Mouse (Mus musculus): ENCODE results near the gene Usp15. TPM values are rescaled to one million over a fixed set of nuclear protein-coding genes. Genes with fewer than 3 reads are reported as not detected.
A peak's percentile ranks its signal among the peaks of the same experiment; 100 is the strongest.

Gene Usp15
- polyA plus RNA-seq, 1 experiment from 2014 or later = 72.1 TPM

DNA sequence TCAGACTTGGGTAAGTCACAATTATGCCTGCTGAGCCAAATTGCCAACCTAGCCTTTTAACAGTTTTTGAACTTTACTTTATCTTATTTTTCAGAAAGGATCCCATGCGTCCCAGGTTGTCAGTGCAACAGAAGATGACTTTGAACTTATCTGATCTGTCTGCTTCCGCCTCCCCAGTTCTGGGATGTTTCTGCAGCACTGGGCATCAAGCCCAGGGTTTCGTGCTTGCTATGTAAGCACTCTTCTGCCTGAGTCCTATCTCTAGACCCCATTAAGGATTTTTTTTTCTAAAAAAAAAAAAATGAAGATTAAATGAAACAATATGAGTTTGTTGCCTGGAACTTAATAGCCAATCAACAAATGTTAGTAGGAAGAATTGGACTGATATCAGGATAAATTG lies 2.3 kb upstream of the Usp15 start:
- Histone ChIP-seq H3K4me1 (peaks cover 15% of the 10 kb centered on the region), H3K27me3 (no peaks in the 10 kb centered on the region; the same call in 1 of the 2 replicates), H3K4me3 (replicated peaks) (no peak overlapping the region), H3K9me3 (replicated peaks) (no peaks in the 10 kb centered on the region), H3K36me3 (no peaks in the 10 kb centered on the region), H3K9ac (no peak overlapping the region), H3K27ac (no peak overlapping the region), H3K4me2 (no peak overlapping the region)
- no peak for ATAC-seq (replicated peaks; ENCODE audit: low FRiP score)
- WGBS = 77% methylated on average over 3 of the region's 3 CpGs

DNA sequence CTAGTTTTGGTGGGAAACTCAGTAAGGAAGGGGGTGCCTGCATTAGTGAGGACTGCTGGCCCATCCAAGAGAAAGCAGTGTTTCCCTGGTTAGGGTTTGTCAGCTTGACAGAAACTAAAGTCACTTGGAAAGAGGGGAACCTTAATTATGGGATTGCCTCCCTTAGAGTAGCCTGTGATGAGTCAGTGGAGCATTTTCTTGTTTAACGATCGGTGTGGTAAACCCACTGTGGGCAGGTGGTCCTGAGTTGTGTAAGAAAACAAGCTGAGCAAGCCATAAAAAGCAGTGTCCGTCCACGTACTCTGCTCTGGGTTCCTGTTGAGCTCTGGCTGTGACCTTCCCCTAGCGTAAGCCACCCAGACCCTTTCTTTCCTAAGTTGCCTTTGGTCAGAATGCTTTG lies 1.4 kb upstream of the Usp15 start:
- Histone ChIP-seq H3K4me1 (peaks cover 19% of the 10 kb centered on the region), H3K9me3 (replicated peaks) (no peaks in the 10 kb centered on the region), H3K36me3 (no peaks in the 10 kb centered on the region), H3K4me3 (replicated peaks) (no peak overlapping the region), H3K9ac (no peak overlapping the region), H3K27me3 (no peaks in the 10 kb centered on the region; the same call in 1 of the 2 replicates), H3K4me2 (no peak overlapping the region), H3K27ac (no peak overlapping the region)
- 73% methylated on average over 5 of the region's 5 CpGs for WGBS
- no peak for ATAC-seq (replicated peaks; ENCODE audit: low FRiP score)

DNA sequence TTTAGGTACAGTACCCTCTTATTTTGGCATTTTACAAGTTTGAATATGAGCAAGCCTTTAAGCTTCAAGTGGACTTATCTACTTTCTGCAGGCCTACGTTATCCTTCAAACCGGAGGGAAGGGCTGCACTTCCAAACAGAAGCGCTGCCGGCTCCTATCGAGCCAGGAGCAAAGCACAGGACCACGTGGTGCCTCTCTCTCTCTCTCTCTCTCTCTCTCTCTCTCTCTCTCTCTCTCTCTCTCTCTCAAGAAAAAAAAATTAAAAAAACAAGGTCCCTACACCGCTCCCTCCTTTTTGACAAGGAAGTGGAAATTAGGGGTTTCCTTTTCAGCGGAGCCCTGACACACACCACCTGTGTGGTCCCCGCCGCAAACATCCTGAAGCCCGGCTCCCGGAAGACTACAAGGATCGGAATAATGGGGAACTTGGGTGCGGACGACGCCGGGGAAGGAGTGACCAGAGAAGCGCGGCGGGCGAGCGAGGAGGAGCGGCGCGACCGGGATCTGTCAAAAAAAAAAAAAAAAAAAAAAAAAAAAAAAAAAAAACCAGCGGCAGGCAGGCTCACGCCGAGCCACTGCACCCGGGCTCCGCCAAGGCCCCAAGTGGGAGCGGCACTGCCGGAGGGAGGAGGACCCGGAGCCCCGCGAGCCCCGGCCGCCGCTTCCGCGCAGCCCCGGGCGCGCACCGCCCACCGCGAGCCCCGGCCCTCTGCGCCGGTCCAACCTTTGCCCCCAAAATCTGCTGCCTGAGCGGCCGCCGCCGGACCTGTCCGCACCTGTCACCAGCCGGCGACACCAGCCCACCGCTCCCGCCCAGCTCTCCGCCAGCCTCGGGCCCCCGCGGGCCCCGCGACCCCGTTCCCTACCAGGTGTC lies 597 bp downstream of the Usp15 start:
- H3K4me2 ChIP-seq = peak overlapping the region; percentile 70
- peaks cover 19% of the 10 kb centered on the region for H3K4me1 ChIP-seq
- ATAC-seq (replicated peaks; ENCODE audit: low FRiP score) = peak; percentile 82
- no peaks in the 10 kb centered on the region for H3K9me3 ChIP-seq (replicated peaks)
- H3K27ac ChIP-seq = peak overlapping the region; percentile 90
- WGBS = under 1% methylated on average over 60 of the region's 66 CpGs
- peak overlapping the region; percentile 72 for H3K4me3 ChIP-seq (replicated peaks)
- peak overlapping the region; percentile 71 for H3K9ac ChIP-seq
- H3K27me3 ChIP-seq = no peaks in the 10 kb centered on the region; the same call in 1 of the 2 replicates
- H3K36me3 ChIP-seq = no peaks in the 10 kb centered on the region

DNA sequence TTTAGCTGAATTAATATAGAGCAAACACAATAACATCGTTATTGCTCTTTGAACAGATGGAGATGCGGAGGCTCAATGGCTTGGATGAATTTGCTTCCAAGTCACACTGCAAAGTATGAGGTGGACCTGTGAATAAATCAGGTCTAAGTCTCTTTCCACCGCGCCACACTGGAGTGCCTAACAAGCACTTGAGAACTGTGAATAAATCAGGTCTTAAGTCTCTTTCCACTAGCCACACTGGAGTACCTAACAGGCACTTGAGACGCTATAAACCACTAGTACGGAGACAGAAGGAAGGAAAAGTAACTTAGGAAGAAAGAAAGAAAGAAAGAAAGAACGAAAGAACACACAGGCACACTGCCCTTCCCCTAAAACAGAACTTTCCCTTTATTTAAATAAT lies 1.3 kb downstream of the Usp15 start:
- no peaks in the 10 kb centered on the region; the same call in 1 of the 2 replicates for H3K27me3 ChIP-seq
- H3K9me3 ChIP-seq (replicated peaks) = no peaks in the 10 kb centered on the region
- no peak for ATAC-seq (replicated peaks; ENCODE audit: low FRiP score)
- peak overlapping the region; percentile 71 for H3K9ac ChIP-seq
- no peaks in the 10 kb centered on the region for H3K36me3 ChIP-seq
- 13% methylated on average over 7 of the region's 7 CpGs for WGBS
- H3K27ac ChIP-seq = peak overlapping the region; percentile 90; the same call in 1 of the 2 replicates
- H3K4me1 ChIP-seq = peaks cover 19% of the 10 kb centered on the region
- H3K4me2 ChIP-seq = peak overlapping the region; percentile 70
- peak overlapping the region; percentile 72 for H3K4me3 ChIP-seq (replicated peaks)

DNA sequence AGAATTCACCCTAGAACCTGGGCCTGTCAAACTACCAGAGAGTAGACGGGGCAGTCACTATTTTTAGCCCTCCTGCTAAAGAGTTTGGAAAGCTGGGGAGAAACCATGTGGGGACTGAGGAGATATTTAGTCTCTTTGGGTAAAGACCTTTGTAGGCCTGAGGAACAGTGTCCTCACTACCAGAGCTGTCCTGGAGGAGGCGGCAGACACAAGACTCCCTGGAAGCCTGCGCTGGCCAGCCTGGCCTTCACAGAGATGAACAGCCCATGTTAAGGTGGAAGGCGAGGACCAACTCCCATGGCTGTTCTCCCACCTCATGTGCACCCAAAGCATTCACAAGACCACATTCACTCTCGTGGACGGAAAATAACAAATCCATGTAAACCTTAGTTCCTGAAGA lies 5.8 kb downstream of the Usp15 start:
- peaks cover 21% of the 10 kb centered on the region for H3K4me1 ChIP-seq
- WGBS = 84% methylated on average over 6 of the region's 6 CpGs
- H3K36me3 ChIP-seq = no peaks in the 10 kb centered on the region
- H3K27ac ChIP-seq = no peak overlapping the region
- H3K9ac ChIP-seq = no peak overlapping the region
- no peak overlapping the region for H3K4me2 ChIP-seq
- ATAC-seq (replicated peaks; ENCODE audit: low FRiP score) = no peak
- no peaks in the 10 kb centered on the region for H3K9me3 ChIP-seq (replicated peaks)
- no peaks in the 10 kb centered on the region for H3K27me3 ChIP-seq
- H3K4me3 ChIP-seq (replicated peaks) = no peak overlapping the region

DNA sequence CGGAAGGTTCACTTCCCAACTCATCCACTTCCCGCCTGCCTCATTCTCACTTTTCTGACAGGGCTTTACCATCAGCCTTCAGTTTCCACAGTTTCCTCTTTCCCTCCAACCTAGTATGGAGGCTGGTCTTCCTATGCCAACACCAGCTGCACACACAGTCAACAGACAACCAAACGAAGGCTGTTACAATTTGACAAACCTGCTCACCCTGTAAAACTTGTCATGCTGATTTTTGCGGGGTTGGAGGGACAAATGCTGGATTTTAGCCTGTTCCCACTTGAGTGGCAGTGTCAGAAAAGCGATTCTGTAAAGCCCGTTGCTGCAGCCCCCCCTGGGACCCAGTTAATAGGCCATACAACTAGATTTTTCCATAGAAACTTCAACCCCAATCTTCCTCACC lies 9.5 kb downstream of the Usp15 start:
- no peak overlapping the region for H3K4me2 ChIP-seq
- no peaks in the 10 kb centered on the region for H3K36me3 ChIP-seq
- no peak overlapping the region for H3K9ac ChIP-seq
- no peaks in the 10 kb centered on the region for H3K9me3 ChIP-seq (replicated peaks)
- 76% methylated on average over 6 of the region's 6 CpGs for WGBS
- no peaks in the 10 kb centered on the region for H3K27me3 ChIP-seq
- peaks cover 13% of the 10 kb centered on the region for H3K4me1 ChIP-seq
- H3K4me3 ChIP-seq (replicated peaks) = no peak overlapping the region
- no peak overlapping the region for H3K27ac ChIP-seq
- ATAC-seq (replicated peaks; ENCODE audit: low FRiP score) = no peak

DNA sequence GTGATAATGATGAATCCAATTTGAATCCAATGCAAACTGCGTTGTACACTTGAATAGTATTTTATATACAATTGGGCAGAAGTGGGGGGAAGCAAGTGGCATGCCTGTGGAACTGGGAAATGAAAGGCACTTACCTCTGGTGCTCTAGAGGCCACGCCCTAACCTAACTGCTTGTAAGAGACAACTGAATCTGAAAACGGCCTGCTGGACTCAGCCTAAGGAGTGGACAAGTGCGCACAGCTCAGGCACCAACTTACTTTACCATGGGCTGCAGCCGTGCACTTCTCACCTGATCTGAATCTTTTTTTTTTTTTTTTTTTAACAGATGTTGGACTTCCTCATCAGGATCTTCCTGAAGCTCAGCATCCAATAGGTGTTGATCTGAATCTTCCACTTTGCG lies 10.9 kb downstream of the Usp15 start:
- Histone ChIP-seq H3K4me3 (replicated peaks) (no peak overlapping the region), H3K9me3 (replicated peaks) (no peaks in the 10 kb centered on the region), H3K27ac (no peak overlapping the region), H3K27me3 (no peaks in the 10 kb centered on the region), H3K36me3 (peaks cover 2% of the 10 kb centered on the region; the same call in 1 of the 2 replicates), H3K9ac (no peak overlapping the region), H3K4me1 (peaks cover 13% of the 10 kb centered on the region), H3K4me2 (no peak overlapping the region)
- 81% methylated on average over 6 of the region's 6 CpGs for WGBS
- ATAC-seq (replicated peaks; ENCODE audit: low FRiP score) = no peak

DNA sequence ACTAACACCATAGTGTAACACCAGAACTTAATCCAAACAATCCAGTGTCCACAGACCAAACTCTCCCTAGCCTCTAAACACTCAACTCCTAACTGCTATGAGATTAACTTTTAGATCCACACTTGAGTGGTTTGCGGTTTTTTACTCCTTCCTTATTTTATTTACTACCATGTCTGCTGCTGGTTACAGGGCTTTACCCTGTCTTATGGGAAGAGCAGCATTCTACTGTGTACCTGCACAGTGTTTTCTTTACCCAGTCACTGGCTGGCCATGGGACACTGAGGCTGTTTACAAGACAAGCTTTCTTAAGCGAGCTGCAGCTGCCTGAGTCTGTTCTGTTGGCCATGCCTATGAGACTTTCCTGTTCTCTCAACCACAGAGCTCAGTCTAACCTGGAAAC lies 13.1 kb downstream of the Usp15 start:
- 57% methylated on average over 2 of the region's 2 CpGs for WGBS
- Histone ChIP-seq H3K27me3 (no peaks in the 10 kb centered on the region), H3K9ac (no peak overlapping the region), H3K4me2 (no peak overlapping the region), H3K9me3 (replicated peaks) (no peaks in the 10 kb centered on the region), H3K4me3 (replicated peaks) (no peak overlapping the region), H3K4me1 (peaks cover 13% of the 10 kb centered on the region), H3K36me3 (peaks cover 21% of the 10 kb centered on the region), H3K27ac (no peak overlapping the region; the same call in 1 of the 2 replicates)
- ATAC-seq (replicated peaks; ENCODE audit: low FRiP score) = 0 out of 2 replicates have a peak, but pooled peaks have one; percentile 29

DNA sequence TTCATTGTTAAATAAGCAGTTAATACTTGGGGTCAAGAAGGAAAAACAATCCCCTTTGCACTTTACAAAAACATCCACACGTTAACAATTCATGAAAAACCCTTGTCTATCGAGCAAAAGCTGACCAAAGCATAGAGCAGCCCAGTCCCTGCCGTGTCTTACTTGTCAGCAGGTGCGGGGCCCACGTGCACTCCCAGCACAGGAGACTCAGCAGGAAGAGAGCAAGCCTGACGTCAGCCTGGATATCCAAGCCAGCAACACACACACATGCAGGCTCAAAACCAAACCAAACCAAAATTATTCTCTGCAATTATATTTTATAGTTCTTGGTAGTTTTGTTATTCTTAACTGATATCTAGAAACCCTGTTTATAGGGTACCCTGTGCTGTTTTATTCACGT lies 13.6 kb downstream of the Usp15 start:
- WGBS = 52% methylated on average over 7 of the region's 7 CpGs
- Histone ChIP-seq H3K4me3 (replicated peaks) (no peak overlapping the region), H3K9me3 (replicated peaks) (no peaks in the 10 kb centered on the region), H3K4me1 (peaks cover 13% of the 10 kb centered on the region), H3K27me3 (no peaks in the 10 kb centered on the region), H3K4me2 (no peak overlapping the region), H3K27ac (no peak overlapping the region), H3K36me3 (peaks cover 26% of the 10 kb centered on the region), H3K9ac (no peak overlapping the region)
- ATAC-seq (replicated peaks; ENCODE audit: low FRiP score) = 0 out of 2 replicates have a peak, but pooled peaks have one; percentile 49

DNA sequence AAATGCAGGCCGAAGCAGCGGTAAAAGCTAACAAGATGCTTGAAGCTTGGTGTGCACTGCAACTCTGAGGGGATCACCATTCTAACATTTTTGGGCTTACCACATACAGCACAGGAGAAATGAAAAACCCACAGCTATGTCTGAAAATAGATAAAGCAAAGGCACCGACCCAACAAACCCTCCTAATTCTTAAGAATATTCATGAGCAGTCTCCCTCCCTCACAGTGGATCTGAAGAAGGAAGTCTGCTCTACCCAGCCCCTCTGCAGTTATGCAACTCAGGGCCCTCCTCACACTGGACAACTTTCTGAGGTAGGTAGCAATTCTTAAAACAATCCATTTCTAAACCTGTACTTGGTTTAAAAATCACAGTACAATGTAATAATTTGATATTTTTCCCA lies 14.4 kb downstream of the Usp15 start:
- peaks cover 12% of the 10 kb centered on the region for H3K4me1 ChIP-seq
- 93% methylated on average over 3 of the region's 3 CpGs for WGBS
- H3K27me3 ChIP-seq = no peaks in the 10 kb centered on the region
- H3K9me3 ChIP-seq (replicated peaks) = no peaks in the 10 kb centered on the region
- H3K4me2 ChIP-seq = no peak overlapping the region
- H3K36me3 ChIP-seq = peaks cover 30% of the 10 kb centered on the region
- no peak overlapping the region for H3K4me3 ChIP-seq (replicated peaks)
- no peak for ATAC-seq (replicated peaks; ENCODE audit: low FRiP score)
- H3K9ac ChIP-seq = no peak overlapping the region
- no peak overlapping the region for H3K27ac ChIP-seq

DNA sequence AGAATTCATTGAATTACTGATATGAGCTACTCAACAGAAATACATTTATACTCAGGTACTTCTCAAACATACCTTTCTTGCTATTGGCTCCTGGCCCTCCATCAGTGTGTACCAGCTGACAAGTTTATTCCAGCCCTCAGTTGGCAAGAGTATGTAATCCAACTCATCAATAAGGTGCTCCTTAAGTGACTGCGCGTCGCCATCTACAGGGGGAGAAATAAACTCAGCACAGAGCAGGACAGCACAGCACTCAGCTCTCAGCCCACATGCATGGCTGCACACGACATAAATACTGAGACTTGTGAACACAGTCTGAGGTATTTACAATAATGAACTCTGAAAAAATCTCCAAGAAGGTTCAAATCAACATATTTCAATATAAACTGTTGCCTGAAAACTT lies 21.0 kb downstream of the Usp15 start:
- Histone ChIP-seq H3K4me3 (replicated peaks) (no peak overlapping the region), H3K27ac (no peak overlapping the region), H3K36me3 (peaks cover 63% of the 10 kb centered on the region), H3K4me1 (no peaks in the 10 kb centered on the region), H3K9ac (no peak overlapping the region), H3K9me3 (replicated peaks) (no peaks in the 10 kb centered on the region), H3K4me2 (no peak overlapping the region), H3K27me3 (no peaks in the 10 kb centered on the region)
- peak; percentile 75; the same call in 1 of the 2 replicates for ATAC-seq (replicated peaks; ENCODE audit: low FRiP score)
- WGBS = 66% methylated on average over 4 of the region's 4 CpGs

DNA sequence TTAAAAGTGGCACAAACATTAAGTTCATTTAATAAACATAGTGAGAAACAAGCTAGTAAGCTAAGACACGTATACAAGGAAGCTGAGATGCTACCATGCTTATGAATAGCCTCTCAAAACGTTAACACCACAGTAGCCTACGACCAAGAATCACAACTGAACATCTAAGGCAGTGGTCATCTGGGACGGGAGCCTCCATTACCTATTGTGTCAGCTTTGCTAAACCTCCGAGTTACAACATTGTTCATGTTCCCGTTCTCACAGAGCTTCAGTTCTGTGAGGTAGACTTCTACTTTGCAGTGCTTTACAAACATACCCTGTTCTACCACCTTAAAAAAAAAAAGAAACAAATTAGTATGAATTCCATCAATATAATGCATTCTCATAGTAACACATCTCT lies 25.9 kb downstream of the Usp15 start:
- no peak for ATAC-seq (replicated peaks; ENCODE audit: low FRiP score)

More for the DNA sequence above, 25.9 kb downstream of the Usp15 start:
- H3K36me3 ChIP-seq = peaks cover 62% of the 10 kb centered on the region
- no peaks in the 10 kb centered on the region for H3K4me1 ChIP-seq
- H3K27ac ChIP-seq = no peak overlapping the region
- H3K27me3 ChIP-seq = no peaks in the 10 kb centered on the region
- 90% methylated on average over 6 of the region's 6 CpGs for WGBS
- H3K9me3 ChIP-seq (replicated peaks) = no peaks in the 10 kb centered on the region
- H3K4me3 ChIP-seq (replicated peaks) = no peak overlapping the region
- no peak overlapping the region for H3K9ac ChIP-seq
- H3K4me2 ChIP-seq = no peak overlapping the region

Data from kidney, embryonic 15.5 days (tissue).